Mouse (Mus musculus) erythroblast, adult 5-6 weeks (primary cell): Measurements from ENCODE around the gene Olfr938. TPM values are rescaled to one million over a fixed set of nuclear protein-coding genes. Genes with fewer than 3 reads are reported as not detected.

ENCODE experiments used
- ATAC-seq: replicated peaks from 2 replicates; pipeline ENCODE4 v1.8.0; 2016; ENCODE audit warnings: moderate number of reproducible peaks, mild to moderate bottlenecking, moderate TSS enrichment, inconsistent platforms; ENCODE audit not compliant: poor library complexity, low FRiP score, severe bottlenecking
- total RNA-seq, 2 experiments: library from RNA; stranded (forward) in 1 of 2; stranded (reverse) in 1 of 2; fragments of 150-400 nt in 1 of 2; fragments of 200-764, 138-1000 nt in 1 of 2; gene quantifications; 2 replicates each; pipeline versions ENCODE4 v1.2.3 to v1.2.4; 2015 to 2017; ENCODE audit warnings: low replicate concordance in 2 of 2

Gene Olfr938
- not detected in 2 replicates for total RNA-seq (2015; ENCODE audit: low replicate concordance)
- total RNA-seq (2017; ENCODE audit: low replicate concordance) = not detected in 2 replicates

GRCm38 (mm10) chr9:39078787-39079186 is at the start of gene Olfr938:
Gene Olfr938 (minus strand): TSS chr9:39078887.
- ATAC-seq = no peak

GRCm38 (mm10) chr9:39127831-39128230 is 49.1 kb upstream of the Olfr938 start, which contains the start of gene Olfr27:
Gene Olfr27 (plus strand): TSS chr9:39128131.
- no peak for ATAC-seq

DNA sequence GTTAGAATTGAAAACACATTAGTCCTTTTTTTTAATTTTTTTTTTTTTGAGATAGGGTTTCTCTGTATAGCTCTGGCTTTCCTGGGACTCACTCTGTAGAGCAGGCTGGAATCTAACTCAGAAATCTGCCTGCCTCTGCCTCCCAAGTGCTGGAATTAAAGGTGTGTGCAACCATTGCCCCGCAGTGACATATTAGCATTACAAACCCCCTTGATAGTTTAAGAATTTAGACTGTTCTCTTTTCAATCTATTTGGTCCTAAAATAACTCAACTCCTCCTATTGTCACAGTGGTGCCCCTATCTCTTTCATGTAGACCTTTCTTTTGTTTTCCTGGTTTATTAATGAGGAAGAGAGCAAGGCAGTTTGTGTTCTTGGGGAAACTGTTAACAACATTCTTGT is 48.6 kb upstream of the Olfr938 start:
- no peak for ATAC-seq

GRCm38 (mm10) chr9:39064851-39065250 is 13.8 kb downstream of the Olfr938 start, which contains the start of gene Olfr937:
Gene Olfr937 (minus strand): TSS chr9:39064951.
- no peak for ATAC-seq

Other genes starting within 250 kb of the Olfr938 start
- not detected in 2 replicates for gene Olfr924, start 234.4 kb downstream of the Olfr938 start, total RNA-seq (2015; ENCODE audit: low replicate concordance)
- gene Olfr924, start 234.4 kb downstream of the Olfr938 start, total RNA-seq (2017; ENCODE audit: low replicate concordance) = 0.28 TPM in 1 of 2 replicates, not detected in the other
- gene Olfr26, start 223.8 kb downstream of the Olfr938 start, total RNA-seq (2015; ENCODE audit: low replicate concordance) = not detected in 2 replicates
- gene Olfr26, start 223.8 kb downstream of the Olfr938 start, total RNA-seq (2017; ENCODE audit: low replicate concordance) = not detected in 2 replicates
- not detected in 2 replicates for gene Olfr926, start 201.8 kb downstream of the Olfr938 start, total RNA-seq (2015; ENCODE audit: low replicate concordance)
- not detected in 2 replicates for gene Olfr926, start 201.8 kb downstream of the Olfr938 start, total RNA-seq (2017; ENCODE audit: low replicate concordance)
- gene Olfr930, start 149.1 kb downstream of the Olfr938 start, total RNA-seq (2015; ENCODE audit: low replicate concordance) = not detected in 2 replicates
- gene Olfr930, start 149.1 kb downstream of the Olfr938 start, total RNA-seq (2017; ENCODE audit: low replicate concordance) = not detected in 2 replicates
- gene Olfr933, start 106.6 kb downstream of the Olfr938 start, total RNA-seq (2015; ENCODE audit: low replicate concordance) = not detected in 2 replicates
- gene Olfr933, start 106.6 kb downstream of the Olfr938 start, total RNA-seq (2017; ENCODE audit: low replicate concordance) = 1.1 TPM in 1 of 2 replicates, not detected in the other
- not detected in 2 replicates for gene Olfr934, start 90.6 kb downstream of the Olfr938 start, total RNA-seq (2015; ENCODE audit: low replicate concordance)
- gene Olfr934, start 90.6 kb downstream of the Olfr938 start, total RNA-seq (2017; ENCODE audit: low replicate concordance) = 0.70 TPM in 1 of 2 replicates, not detected in the other
- gene Olfr935, start 79.2 kb downstream of the Olfr938 start, total RNA-seq (2015; ENCODE audit: low replicate concordance) = not detected in 2 replicates
- gene Olfr935, start 79.2 kb downstream of the Olfr938 start, total RNA-seq (2017; ENCODE audit: low replicate concordance) = not detected in 2 replicates
- not detected in 2 replicates for gene Olfr146, start 55.5 kb downstream of the Olfr938 start, total RNA-seq (2015; ENCODE audit: low replicate concordance)
- gene Olfr146, start 55.5 kb downstream of the Olfr938 start, total RNA-seq (2017; ENCODE audit: low replicate concordance) = not detected in 2 replicates
- not detected in 2 replicates for gene Olfr937, start 13.9 kb downstream of the Olfr938 start, total RNA-seq (2015; ENCODE audit: low replicate concordance)
- not detected in 2 replicates for gene Olfr937, start 13.9 kb downstream of the Olfr938 start, total RNA-seq (2017; ENCODE audit: low replicate concordance)
- not detected in 2 replicates for gene Olfr27, start 49.2 kb upstream of the Olfr938 start, total RNA-seq (2015; ENCODE audit: low replicate concordance)
- not detected in 2 replicates for gene Olfr27, start 49.2 kb upstream of the Olfr938 start, total RNA-seq (2017; ENCODE audit: low replicate concordance)
- gene Olfr943, start 87.4 kb upstream of the Olfr938 start, total RNA-seq (2015; ENCODE audit: low replicate concordance) = not detected in 2 replicates
- gene Olfr943, start 87.4 kb upstream of the Olfr938 start, total RNA-seq (2017; ENCODE audit: low replicate concordance) = under 0.01 TPM in 1 of 2 replicates, not detected in the other
- not detected in 2 replicates for gene Olfr944, start 123.0 kb upstream of the Olfr938 start, total RNA-seq (2015; ENCODE audit: low replicate concordance)
- gene Olfr944, start 123.0 kb upstream of the Olfr938 start, total RNA-seq (2017; ENCODE audit: low replicate concordance) = not detected in 2 replicates
- gene Olfr1537, start 171.1 kb upstream of the Olfr938 start, total RNA-seq (2015; ENCODE audit: low replicate concordance) = not detected in 2 replicates
- gene Olfr1537, start 171.1 kb upstream of the Olfr938 start, total RNA-seq (2017; ENCODE audit: low replicate concordance) = not detected in 2 replicates
- gene Olfr945, start 197.9 kb upstream of the Olfr938 start, total RNA-seq (2015; ENCODE audit: low replicate concordance) = not detected in 2 replicates
- not detected in 2 replicates for gene Olfr945, start 197.9 kb upstream of the Olfr938 start, total RNA-seq (2017; ENCODE audit: low replicate concordance)
- not detected in 2 replicates for gene Olfr948, start 247.2 kb upstream of the Olfr938 start, total RNA-seq (2015; ENCODE audit: low replicate concordance)
- not detected in 2 replicates for gene Olfr948, start 247.2 kb upstream of the Olfr938 start, total RNA-seq (2017; ENCODE audit: low replicate concordance)